Mouse (Mus musculus) hindbrain, embryonic 11.5 days (tissue): Measurements from ENCODE around the gene Cers4. TPM values are rescaled to one million over a fixed set of nuclear protein-coding genes. Genes with fewer than 3 reads are reported as not detected.

Source experiments
- ATAC-seq: fragments of 200-750 bp; cut with Nextera tagmentation; 2 replicates; pipeline ENCODE4 v1.8.0; 2017; ENCODE audit warnings: mild to moderate bottlenecking, moderate TSS enrichment, moderate library complexity; ENCODE audit not compliant: low FRiP score
- DNase-seq: peaks from one replicate; pipeline ENCODE4 v3.0.0-alpha.2; 2015; ENCODE audit warnings: low spot score
- H3K27ac ChIP-seq: fragments of 300-500 bp; sonication (generic); 2 replicates; pipeline ENCODE4 v1.5.1; 2014; ENCODE audit warnings: mild to moderate bottlenecking, low read depth, low read length
- H3K27me3 ChIP-seq: fragments of 300-500 bp; sonication (generic); 2 replicates; pipeline ENCODE4 v1.6.1; 2014; ENCODE audit warnings: mild to moderate bottlenecking, low read length, moderate library complexity, mixed read lengths; ENCODE audit not compliant: control insufficient read depth, insufficient read depth
- H3K36me3 ChIP-seq: fragments of 300-500 bp; sonication (generic); 2 replicates; pipeline ENCODE4 v1.6.1; 2014; ENCODE audit warnings: mild to moderate bottlenecking, low read length, moderate library complexity, mixed read lengths; ENCODE audit not compliant: control insufficient read depth, insufficient read depth
- H3K4me1 ChIP-seq: fragments of 300-500 bp; sonication (generic); replicated peaks from 2 replicates; pipeline ENCODE4 v1.6.1; 2014; ENCODE audit warnings: low read length, mixed read lengths; ENCODE audit not compliant: control insufficient read depth, insufficient read depth
- H3K4me2 ChIP-seq: fragments of 300-500 bp; sonication (generic); replicated peaks from 2 replicates; pipeline ENCODE4 v1.6.1; 2014; ENCODE audit warnings: mild to moderate bottlenecking, low read depth, low read length
- H3K4me3 ChIP-seq: fragments of 300-500 bp; sonication (generic); 2 replicates; pipeline ENCODE4 v1.5.1; 2014; ENCODE audit warnings: low read depth, low read length
- H3K9ac ChIP-seq: fragments of 300-500 bp; sonication (generic); 2 replicates; pipeline ENCODE4 v1.6.1; 2014; ENCODE audit warnings: low read depth, low read length
- H3K9me3 ChIP-seq: fragments of 300-500 bp; sonication (generic); 2 replicates; pipeline ENCODE4 v1.6.1; 2016; ENCODE audit warnings: low read length; ENCODE audit not compliant: control insufficient read depth
- WGBS: fragments of 180-500 bp; shearing (Covaris S2); extraction: QIAGEN DNeasy Blood & Tissue Kit; methylation state at CpG from one replicate; pipeline ENCODE4 v1.1.7; 2014; 5-methylcytosine and 5-hydroxymethylcytosine counted together
- polyA plus RNA-seq: library from polyadenylated mRNA; unstranded; fragments of >200 nt; fragmentation: Nextera tagmentation; extraction: Ambion mirVana; gene quantifications from 2 replicates; pipeline ENCODE4 v1.2.1, GENCODE M21; 2014

The Cers4 gene
- polyA plus RNA-seq, 1 experiment from 2014 or later = 13.9 TPM

DNA sequence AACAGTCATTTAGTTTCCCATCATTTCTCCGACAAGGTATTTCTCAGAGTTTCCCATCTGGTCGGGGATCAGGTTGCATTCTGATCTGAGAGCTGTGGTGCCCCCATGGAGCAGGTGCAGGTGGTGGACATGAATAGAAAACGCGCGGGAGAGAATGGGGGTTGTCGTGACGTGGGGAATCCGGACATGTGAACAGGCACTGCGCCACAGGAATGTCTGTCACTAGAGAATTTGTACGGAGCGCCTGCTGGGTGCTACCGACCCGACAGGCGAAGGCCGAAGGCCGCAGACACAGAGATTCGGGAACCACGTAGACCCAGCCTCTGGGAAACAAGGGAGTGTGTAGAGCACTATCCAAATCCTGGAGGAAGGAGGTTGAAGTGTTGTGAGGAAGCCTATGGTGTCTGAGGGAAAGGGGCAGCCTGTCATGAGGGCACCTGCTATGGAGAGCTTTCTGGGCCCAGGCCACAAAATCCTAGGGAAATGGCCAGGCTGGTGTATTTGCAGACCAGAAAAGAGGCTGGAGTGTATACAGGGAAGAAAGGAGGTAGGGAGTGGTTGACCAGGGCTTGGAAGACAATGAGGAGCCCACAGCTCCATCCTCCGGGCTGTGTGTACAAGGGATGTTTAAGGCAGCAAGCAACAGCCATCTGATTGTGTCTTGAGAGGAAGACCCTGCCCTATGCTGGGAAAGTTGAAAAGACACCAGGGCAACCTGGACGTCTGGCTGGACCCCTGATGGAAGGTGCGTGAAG, 1.0 kb downstream of the Cers4 start:
- WGBS = 11% methylated on average over 21 of the region's 21 CpGs
- no peaks in the 10 kb centered on the region for H3K27me3 ChIP-seq
- no peaks in the 10 kb centered on the region; the same call in 1 of the 2 replicates for H3K4me1 ChIP-seq
- peak; percentile 51 for DNase-seq
- H3K36me3 ChIP-seq = no peaks in the 10 kb centered on the region
- 0 out of 2 replicates have a peak overlapping the region, but pooled peaks have one; percentile 10 for H3K27ac ChIP-seq
- peak overlapping the region; percentile 90 for H3K4me2 ChIP-seq
- peak overlapping the region; percentile 59 for H3K4me3 ChIP-seq
- peak overlapping the region; percentile 68 for H3K9ac ChIP-seq
- peak; percentile 57 for ATAC-seq
- no peaks in the 10 kb centered on the region for H3K9me3 ChIP-seq

DNA sequence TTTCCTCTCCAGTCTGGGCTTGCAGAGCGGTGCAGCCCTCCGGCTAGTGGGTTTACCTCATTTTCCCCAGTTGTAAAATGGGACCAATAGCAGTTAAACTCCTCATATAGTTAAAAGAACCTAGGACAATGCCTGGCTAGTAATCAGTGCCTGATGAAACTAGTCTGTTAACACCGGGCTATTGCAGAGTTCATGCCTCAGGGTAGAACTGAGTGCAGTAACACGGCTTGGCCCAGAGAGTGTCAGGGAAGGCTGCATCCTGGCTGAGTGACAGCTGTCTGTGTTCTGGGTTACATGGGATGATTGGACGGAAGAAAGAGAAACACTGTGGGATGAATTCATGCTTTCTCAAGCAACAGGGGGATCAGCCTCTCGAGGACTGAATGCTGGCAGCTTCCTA, 3.1 kb downstream of the Cers4 start:
- no peak overlapping the region for H3K4me3 ChIP-seq
- ATAC-seq (no peak), DNase-seq (no peak)
- no peaks in the 10 kb centered on the region; the same call in 1 of the 2 replicates for H3K4me1 ChIP-seq
- no peak overlapping the region for H3K9ac ChIP-seq
- no peaks in the 10 kb centered on the region for H3K27me3 ChIP-seq
- H3K9me3 ChIP-seq = no peaks in the 10 kb centered on the region
- H3K36me3 ChIP-seq = no peaks in the 10 kb centered on the region
- no peak overlapping the region for H3K27ac ChIP-seq
- H3K4me2 ChIP-seq = no peak overlapping the region
- WGBS = 77% methylated on average over 6 of the region's 6 CpGs

DNA sequence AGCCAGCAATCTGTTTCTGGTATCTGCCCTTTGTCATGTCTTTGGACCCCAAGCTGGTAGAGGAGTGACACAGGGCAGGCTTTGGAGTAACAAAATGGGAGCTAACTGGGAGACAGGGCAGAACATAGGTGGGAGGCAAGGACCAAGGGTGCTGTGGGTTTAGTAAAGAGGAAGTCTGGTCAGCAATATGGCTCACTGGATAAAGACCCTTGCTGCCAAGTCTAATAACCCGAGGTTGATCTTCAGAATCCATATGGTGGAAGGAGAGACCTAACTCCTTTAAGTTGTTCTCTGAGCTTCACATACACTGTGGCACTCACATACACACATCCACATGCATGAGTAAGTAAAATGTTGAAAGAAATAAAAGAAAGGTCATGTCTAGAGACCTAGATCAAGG, 4.8 kb downstream of the Cers4 start:
- H3K4me3 ChIP-seq = no peak overlapping the region
- no peak for DNase-seq
- no peaks in the 10 kb centered on the region for H3K36me3 ChIP-seq
- no peak overlapping the region for H3K9ac ChIP-seq
- H3K4me2 ChIP-seq = no peak overlapping the region
- 82% methylated on average over 1 of the region's 1 CpGs for WGBS
- no peaks in the 10 kb centered on the region; the same call in 1 of the 2 replicates for H3K4me1 ChIP-seq
- no peaks in the 10 kb centered on the region for H3K9me3 ChIP-seq
- H3K27me3 ChIP-seq = no peaks in the 10 kb centered on the region
- ATAC-seq = no peak
- H3K27ac ChIP-seq = no peak overlapping the region

DNA sequence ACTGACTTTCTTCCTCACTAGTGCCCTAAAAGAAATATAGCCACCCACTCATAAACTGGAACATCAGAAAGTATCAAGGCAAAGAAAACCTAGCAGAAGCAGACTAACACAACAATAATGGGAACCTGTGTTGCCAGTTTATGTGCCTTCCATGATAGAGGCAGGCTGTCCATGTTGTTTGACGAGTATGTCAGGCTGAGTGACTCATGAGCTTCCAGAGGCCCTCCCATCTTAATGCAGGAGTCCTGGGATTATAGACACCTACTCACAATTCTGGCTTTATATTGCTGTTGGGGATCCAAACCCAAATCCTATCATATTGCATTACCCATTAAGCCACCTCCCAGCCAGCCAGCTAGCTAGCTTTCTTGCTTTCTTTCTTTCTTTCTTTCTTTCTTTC, 12.5 kb downstream of the Cers4 start:
- Histone ChIP-seq H3K4me2 (no peak overlapping the region), H3K9ac (no peak overlapping the region)
- ATAC-seq = no peak

DNA sequence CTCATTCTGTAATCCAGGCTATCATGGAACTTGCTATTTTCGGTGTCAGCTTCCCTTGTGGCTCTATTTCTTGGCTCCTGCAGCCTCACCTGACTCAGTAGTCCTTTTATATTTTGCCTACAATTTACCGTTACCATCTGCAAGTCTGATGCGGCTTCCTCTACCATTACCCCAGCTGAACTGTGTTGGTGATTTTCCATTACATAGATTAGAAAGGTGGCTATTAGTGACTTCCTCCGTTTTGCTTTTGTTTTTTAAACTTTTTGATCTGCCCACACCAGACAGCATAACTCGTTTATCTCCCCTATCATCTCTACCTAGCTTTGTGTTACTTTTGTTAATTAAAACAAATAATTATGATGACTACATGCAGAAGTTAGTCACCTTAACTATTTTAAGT, 14.7 kb downstream of the Cers4 start:
- no peak overlapping the region for H3K9ac ChIP-seq
- 86% methylated on average over 5 of the region's 5 CpGs for WGBS
- no peak overlapping the region for H3K4me3 ChIP-seq
- no peaks in the 10 kb centered on the region for H3K27me3 ChIP-seq
- H3K9me3 ChIP-seq = no peaks in the 10 kb centered on the region
- H3K4me2 ChIP-seq = no peak overlapping the region
- no peak overlapping the region for H3K27ac ChIP-seq
- no peaks in the 10 kb centered on the region for H3K4me1 ChIP-seq
- no peak for ATAC-seq
- H3K36me3 ChIP-seq = no peaks in the 10 kb centered on the region
- no peak for DNase-seq

More for the DNA sequence above, 12.5 kb downstream of the Cers4 start:
- Histone ChIP-seq H3K27me3 (no peaks in the 10 kb centered on the region), H3K4me1 (no peaks in the 10 kb centered on the region), H3K4me3 (no peak overlapping the region), H3K27ac (no peak overlapping the region), H3K9me3 (no peaks in the 10 kb centered on the region), H3K36me3 (no peaks in the 10 kb centered on the region)
- 92% methylated on average over 1 of the region's 1 CpGs for WGBS
- DNase-seq = no peak

DNA sequence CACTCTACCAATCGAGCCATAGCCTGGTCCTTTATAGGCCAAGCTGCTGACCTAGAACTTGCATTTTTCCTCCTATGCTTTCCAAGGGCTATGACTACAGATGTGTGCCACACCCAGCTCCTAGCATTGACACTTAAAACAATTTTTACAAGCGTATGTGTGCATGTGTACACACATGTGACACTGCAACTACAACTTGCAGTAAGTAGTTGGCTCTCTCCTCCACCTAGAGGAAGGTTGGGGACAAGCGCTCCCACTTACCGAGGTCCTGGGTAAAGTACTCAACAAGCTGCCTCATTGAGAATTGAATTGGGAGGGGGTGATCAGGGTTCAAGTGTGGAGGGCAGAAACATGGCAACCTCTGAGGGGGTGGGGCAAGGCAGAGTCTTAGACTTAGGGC, 18.0 kb downstream of the Cers4 start:
- DNase-seq = no peak
- WGBS = 87% methylated on average over 4 of the region's 4 CpGs
- no peaks in the 10 kb centered on the region for H3K9me3 ChIP-seq

DNA sequence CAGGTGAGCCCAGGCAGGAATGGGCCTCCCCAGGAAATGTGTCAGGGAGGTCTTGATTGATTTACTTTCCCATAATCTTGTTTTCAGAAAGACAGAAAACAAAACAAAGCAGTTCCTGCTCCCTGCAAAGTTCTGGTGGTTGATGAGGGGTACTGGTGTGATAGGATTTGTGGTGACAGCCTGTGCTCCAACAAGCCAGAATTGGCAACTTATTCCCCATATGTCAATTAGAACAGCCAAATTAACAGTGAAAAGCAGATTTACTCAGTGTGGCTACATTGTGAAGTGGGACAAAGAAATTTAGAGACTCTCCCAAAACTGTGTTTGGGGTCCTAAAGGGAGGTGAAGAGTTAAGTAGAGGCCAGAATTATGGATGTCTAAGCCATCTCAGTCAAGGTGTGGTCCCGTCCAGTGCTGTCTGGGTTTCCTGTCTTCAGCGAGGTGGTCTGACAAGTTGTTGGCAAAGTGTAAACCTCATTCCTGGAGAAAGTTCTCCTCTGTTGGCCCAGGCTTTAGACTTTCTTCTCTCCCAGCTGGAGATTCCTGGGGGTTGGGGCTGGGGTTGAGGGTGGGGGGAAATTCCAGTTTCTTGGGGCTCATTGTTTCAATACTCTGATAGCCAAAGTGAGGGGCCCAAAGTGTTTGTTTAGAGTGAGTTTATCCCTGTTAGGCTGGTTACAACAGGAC, 18.7 kb downstream of the Cers4 start:
- H3K4me2 ChIP-seq = no peak overlapping the region
- DNase-seq (no peak), ATAC-seq (no peak)
- H3K9ac ChIP-seq = no peak overlapping the region
- no peaks in the 10 kb centered on the region for H3K4me1 ChIP-seq
- no peaks in the 10 kb centered on the region for H3K9me3 ChIP-seq
- 33% methylated on average over 2 of the region's 2 CpGs for WGBS
- no peaks in the 10 kb centered on the region for H3K27me3 ChIP-seq
- H3K27ac ChIP-seq = no peak overlapping the region
- H3K4me3 ChIP-seq = no peak overlapping the region
- no peaks in the 10 kb centered on the region for H3K36me3 ChIP-seq

More for the DNA sequence above, 18.0 kb downstream of the Cers4 start:
- H3K36me3 ChIP-seq = no peaks in the 10 kb centered on the region
- no peak overlapping the region for H3K27ac ChIP-seq
- H3K4me3 ChIP-seq = no peak overlapping the region
- no peak overlapping the region for H3K4me2 ChIP-seq
- no peaks in the 10 kb centered on the region for H3K27me3 ChIP-seq
- H3K9ac ChIP-seq = no peak overlapping the region
- no peaks in the 10 kb centered on the region for H3K4me1 ChIP-seq
- ATAC-seq = no peak

DNA sequence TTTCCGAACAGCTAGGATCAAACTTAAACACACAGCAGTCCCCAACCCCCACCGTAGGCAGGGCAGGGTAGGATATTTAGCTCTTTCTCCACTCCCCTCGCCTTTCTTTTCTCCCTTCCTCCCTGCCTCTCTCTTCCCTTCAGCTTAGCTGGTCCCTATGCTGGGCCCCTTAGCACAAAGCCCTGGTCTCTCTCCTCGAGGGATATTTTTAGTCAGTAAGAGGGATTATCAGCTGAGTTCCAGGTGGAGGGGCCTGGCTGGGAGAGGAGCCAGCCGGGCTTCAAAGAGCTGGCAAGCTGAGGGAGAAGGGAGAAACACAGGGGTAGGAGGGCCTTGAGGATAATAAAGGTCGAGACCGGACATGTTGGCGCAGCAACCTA, 19.3 kb downstream of the Cers4 start:
- Histone ChIP-seq H3K9me3 (no peaks in the 10 kb centered on the region), H3K27ac (no peak overlapping the region), H3K4me2 (no peak overlapping the region), H3K4me1 (no peaks in the 10 kb centered on the region), H3K36me3 (no peaks in the 10 kb centered on the region), H3K27me3 (no peaks in the 10 kb centered on the region), H3K9ac (no peak overlapping the region), H3K4me3 (no peak overlapping the region)
- 36% methylated on average over 8 of the region's 8 CpGs for WGBS
- DNase-seq (no peak), ATAC-seq (no peak; the same call in 1 of the 2 replicates)

DNA sequence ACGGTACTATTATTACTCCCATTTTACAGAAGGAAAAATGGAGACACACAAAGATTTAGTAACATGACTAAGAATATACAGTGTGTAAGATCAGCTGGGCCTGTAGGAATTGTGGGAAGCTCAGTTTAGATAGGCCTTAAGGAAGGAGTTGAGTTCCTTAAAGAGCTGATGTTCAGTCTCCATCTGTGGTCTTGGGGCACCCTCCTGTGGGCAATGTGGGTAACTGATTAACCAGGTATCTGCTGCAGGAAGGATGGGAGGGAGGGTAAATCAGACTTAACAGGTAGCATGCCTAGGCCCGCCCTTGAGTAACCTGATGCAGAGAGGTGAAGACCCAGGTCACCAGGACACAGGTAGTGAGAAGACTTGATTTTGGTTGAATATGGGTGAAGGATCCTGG, 23.3 kb downstream of the Cers4 start:
- no peaks in the 10 kb centered on the region for H3K4me1 ChIP-seq
- DNase-seq (peak; percentile 35), ATAC-seq (0 out of 2 replicates have a peak, but pooled peaks have one; percentile 22)
- 75% methylated on average over 2 of the region's 2 CpGs for WGBS
- H3K36me3 ChIP-seq = no peaks in the 10 kb centered on the region
- no peak overlapping the region for H3K9ac ChIP-seq
- no peaks in the 10 kb centered on the region for H3K9me3 ChIP-seq
- H3K4me3 ChIP-seq = no peak overlapping the region
- no peaks in the 10 kb centered on the region for H3K27me3 ChIP-seq
- no peak overlapping the region for H3K4me2 ChIP-seq
- H3K27ac ChIP-seq = no peak overlapping the region
